Mouse (Mus musculus): ENCODE results near the gene Gm11273. TPM values are rescaled to one million over a fixed set of nuclear protein-coding genes. Genes with fewer than 3 reads are reported as not detected.
"Not testable (repeated sequence)": the region's sequence is repeated elsewhere in the genome, so short reads cannot be mapped to it uniquely, and the experiment has no call there.

Gene Gm11273
- polyA plus RNA-seq, 1 experiment from 2014 or later, result 2.5 TPM

GRCm38 (mm10) chr13:21462516-21462915 is 38.7 kb downstream of the Gm11273 start:
- H3K9me3 ChIP-seq (ENCODE audit: control insufficient read depth, low read length); H3K27me3 ChIP-seq (ENCODE audit: control insufficient read depth, insufficient read depth, low read length); H3K4me2 ChIP-seq (ENCODE audit: low read depth, severe bottlenecking); H3K36me3 ChIP-seq (ENCODE audit: control insufficient read depth, insufficient read depth, low read length); H3K4me3 ChIP-seq (ENCODE audit: low read depth, low read length); ATAC-seq (ENCODE audit: insufficient number of reproducible peaks, low FRiP score, low TSS enrichment, low read depth); H3K9ac ChIP-seq (ENCODE audit: low read length); H3K4me1 ChIP-seq (ENCODE audit: control insufficient read depth, insufficient read depth, low read length); H3K27ac ChIP-seq (replicated peaks; ENCODE audit: low read depth, low read length); DNase-seq (ENCODE audit: low spot score): not testable (repeated sequence)
- 48% methylated on average over 9 of the region's 9 CpGs for WGBS

GRCm38 (mm10) chr13:21456347-21456746 is 44.9 kb downstream of the Gm11273 start:
- no peaks in the 10 kb centered on the region for H3K9me3 ChIP-seq (ENCODE audit: control insufficient read depth, low read length)
- WGBS, result 24% methylated on average over 4 of the region's 4 CpGs
- H3K4me1 ChIP-seq (ENCODE audit: control insufficient read depth, insufficient read depth, low read length), result no peaks in the 10 kb centered on the region
- H3K27me3 ChIP-seq (ENCODE audit: control insufficient read depth, insufficient read depth, low read length), result no peaks in the 10 kb centered on the region
- no peak overlapping the region for H3K9ac ChIP-seq (ENCODE audit: low read length)
- H3K27ac ChIP-seq (replicated peaks; ENCODE audit: low read depth, low read length), result no peak overlapping the region
- DNase-seq (ENCODE audit: low spot score) (no peak), ATAC-seq (ENCODE audit: insufficient number of reproducible peaks, low FRiP score, low TSS enrichment, low read depth) (no peak)
- no peak overlapping the region for H3K4me3 ChIP-seq (ENCODE audit: low read depth, low read length)
- H3K4me2 ChIP-seq (ENCODE audit: low read depth, severe bottlenecking), result no peak overlapping the region
- no peaks in the 10 kb centered on the region for H3K36me3 ChIP-seq (ENCODE audit: control insufficient read depth, insufficient read depth, low read length)

- 92% methylated on average over 3 of the region's 3 CpGs for WGBS
Observed at GRCm38 (mm10) chr13:21454133-21454532, 47.1 kb downstream of the Gm11273 start.

GRCm38 (mm10) chr13:21453449-21453848 is 47.8 kb downstream of the Gm11273 start, which contains the start of gene Zscan26:
Zscan26 (minus strand) TSS chr13:21453730.
- Histone ChIP-seq H3K4me1 (ENCODE audit: control insufficient read depth, insufficient read depth, low read length) (no peaks in the 10 kb centered on the region), H3K9ac (ENCODE audit: low read length) (peak within 1 kb of the TSS; percentile 77), H3K36me3 (ENCODE audit: control insufficient read depth, insufficient read depth, low read length) (no peaks in the 10 kb centered on the region), H3K4me2 (ENCODE audit: low read depth, severe bottlenecking) (peak within 1 kb of the TSS; percentile 78), H3K27ac (replicated peaks; ENCODE audit: low read depth, low read length) (no peak within 1 kb of the TSS), H3K4me3 (ENCODE audit: low read depth, low read length) (peak within 1 kb of the TSS; percentile 66), H3K9me3 (ENCODE audit: control insufficient read depth, low read length) (no peaks in the 10 kb centered on the region), H3K27me3 (ENCODE audit: control insufficient read depth, insufficient read depth, low read length) (no peaks in the 10 kb centered on the region)
- peak; percentile 81 for ATAC-seq (ENCODE audit: insufficient number of reproducible peaks, low FRiP score, low TSS enrichment, low read depth)
- WGBS, result 1% methylated on average over 23 of the region's 23 CpGs
- peak; percentile 89 for DNase-seq (ENCODE audit: low spot score)

More at GRCm38 (mm10) chr13:21454133-21454532, 47.1 kb downstream of the Gm11273 start:
- H3K9me3 ChIP-seq (ENCODE audit: control insufficient read depth, low read length), result no peaks in the 10 kb centered on the region
- H3K36me3 ChIP-seq (ENCODE audit: control insufficient read depth, insufficient read depth, low read length), result no peaks in the 10 kb centered on the region
- no peak for DNase-seq (ENCODE audit: low spot score)
- H3K4me1 ChIP-seq (ENCODE audit: control insufficient read depth, insufficient read depth, low read length), result no peaks in the 10 kb centered on the region
- H3K4me2 ChIP-seq (ENCODE audit: low read depth, severe bottlenecking), result no peak overlapping the region
- H3K27ac ChIP-seq (replicated peaks; ENCODE audit: low read depth, low read length), result no peak overlapping the region
- no peak overlapping the region for H3K9ac ChIP-seq (ENCODE audit: low read length)
- no peak for ATAC-seq (ENCODE audit: insufficient number of reproducible peaks, low FRiP score, low TSS enrichment, low read depth)
- no peak overlapping the region for H3K4me3 ChIP-seq (ENCODE audit: low read depth, low read length)
- H3K27me3 ChIP-seq (ENCODE audit: control insufficient read depth, insufficient read depth, low read length), result no peaks in the 10 kb centered on the region

GRCm38 (mm10) chr13:21453042-21453441 is 48.2 kb downstream of the Gm11273 start:
- 4% methylated on average over 13 of the region's 13 CpGs for WGBS
- no peaks in the 10 kb centered on the region for H3K27me3 ChIP-seq (ENCODE audit: control insufficient read depth, insufficient read depth, low read length)
- H3K4me3 ChIP-seq (ENCODE audit: low read depth, low read length), result peak overlapping the region; percentile 66
- no peaks in the 10 kb centered on the region for H3K9me3 ChIP-seq (ENCODE audit: control insufficient read depth, low read length)
- DNase-seq (ENCODE audit: low spot score), result no peak
- ATAC-seq (ENCODE audit: insufficient number of reproducible peaks, low FRiP score, low TSS enrichment, low read depth), result no peak
- no peaks in the 10 kb centered on the region for H3K4me1 ChIP-seq (ENCODE audit: control insufficient read depth, insufficient read depth, low read length)
- no peaks in the 10 kb centered on the region for H3K36me3 ChIP-seq (ENCODE audit: control insufficient read depth, insufficient read depth, low read length)
- no peak overlapping the region for H3K27ac ChIP-seq (replicated peaks; ENCODE audit: low read depth, low read length)
- peak overlapping the region; percentile 77 for H3K9ac ChIP-seq (ENCODE audit: low read length)
- H3K4me2 ChIP-seq (ENCODE audit: low read depth, severe bottlenecking), result peak overlapping the region; percentile 78

Other genes with a start within 250 kb of the Gm11273 start
- not detected in 2 replicates for gene Gpx5, start 208.7 kb downstream of the Gm11273 start, polyA plus RNA-seq (2014; fragmentation: Nextera tagmentation; extraction: Ambion mirVana)
- gene Gpx6, start 189.3 kb downstream of the Gm11273 start, polyA plus RNA-seq (2014; fragmentation: Nextera tagmentation; extraction: Ambion mirVana), result 0.51 and 0.88 TPM in 2 replicates
- gene Olfr1367, start 154.5 kb downstream of the Gm11273 start, polyA plus RNA-seq (2014; fragmentation: Nextera tagmentation; extraction: Ambion mirVana), result not detected in 2 replicates
- 20.2 and 20.3 TPM in 2 replicates for gene Zscan12, start 138.6 kb downstream of the Gm11273 start, polyA plus RNA-seq (2014; fragmentation: Nextera tagmentation; extraction: Ambion mirVana)
- 94.2 and 97.2 TPM in 2 replicates for gene Zkscan3, start 98.7 kb downstream of the Gm11273 start, polyA plus RNA-seq (2014; fragmentation: Nextera tagmentation; extraction: Ambion mirVana)
- gene Pgbd1, start 60.4 kb downstream of the Gm11273 start, polyA plus RNA-seq (2014; fragmentation: Nextera tagmentation; extraction: Ambion mirVana), result 5.4 and 5.7 TPM in 2 replicates
- 22.0 and 25.6 TPM in 2 replicates for gene Zscan26, start 47.7 kb downstream of the Gm11273 start, polyA plus RNA-seq (2014; fragmentation: Nextera tagmentation; extraction: Ambion mirVana)
- 2.5 and 2.8 TPM in 2 replicates for gene Nkapl, start 32.9 kb downstream of the Gm11273 start, polyA plus RNA-seq (2014; fragmentation: Nextera tagmentation; extraction: Ambion mirVana)
- gene Zkscan4, start 22.5 kb downstream of the Gm11273 start, polyA plus RNA-seq (2014; fragmentation: Nextera tagmentation; extraction: Ambion mirVana), result 2.5 and 2.9 TPM in 2 replicates
- gene Gm10065, start 22.0 kb downstream of the Gm11273 start, polyA plus RNA-seq (2014; fragmentation: Nextera tagmentation; extraction: Ambion mirVana), result 0.67 TPM in 1 of 2 replicates, not detected in the other
- gene AK157302, start 6.2 kb downstream of the Gm11273 start, polyA plus RNA-seq (2014; fragmentation: Nextera tagmentation; extraction: Ambion mirVana), result 0.24 and 0.35 TPM in 2 replicates
- 9.6 and 13.1 TPM in 2 replicates for gene Zkscan8, start 29.7 kb upstream of the Gm11273 start, polyA plus RNA-seq (2014; fragmentation: Nextera tagmentation; extraction: Ambion mirVana)
- gene Olfr1366, start 41.4 kb upstream of the Gm11273 start, polyA plus RNA-seq (2014; fragmentation: Nextera tagmentation; extraction: Ambion mirVana), result 0.09 and 0.21 TPM in 2 replicates
- 0.05 TPM in 1 of 2 replicates, not detected in the other for gene Olfr1535, start 58.5 kb upstream of the Gm11273 start, polyA plus RNA-seq (2014; fragmentation: Nextera tagmentation; extraction: Ambion mirVana)
- gene Olfr1364, start 80.3 kb upstream of the Gm11273 start, polyA plus RNA-seq (2014; fragmentation: Nextera tagmentation; extraction: Ambion mirVana), result not detected in 2 replicates
- not detected in 2 replicates for gene Olfr1362, start 112.6 kb upstream of the Gm11273 start, polyA plus RNA-seq (2014; fragmentation: Nextera tagmentation; extraction: Ambion mirVana)
- gene Olfr11, start 141.1 kb upstream of the Gm11273 start, polyA plus RNA-seq (2014; fragmentation: Nextera tagmentation; extraction: Ambion mirVana), result not detected in 2 replicates
- gene Olfr1361, start 162.0 kb upstream of the Gm11273 start, polyA plus RNA-seq (2014; fragmentation: Nextera tagmentation; extraction: Ambion mirVana), result not detected in 2 replicates
- not detected in 2 replicates for gene Olfr1360, start 176.0 kb upstream of the Gm11273 start, polyA plus RNA-seq (2014; fragmentation: Nextera tagmentation; extraction: Ambion mirVana)
- not detected in 2 replicates for gene Olfr1359, start 196.7 kb upstream of the Gm11273 start, polyA plus RNA-seq (2014; fragmentation: Nextera tagmentation; extraction: Ambion mirVana)
- 2.2 and 2.9 TPM in 2 replicates for gene Hist1h2bl, start 214.7 kb upstream of the Gm11273 start, polyA plus RNA-seq (2014; fragmentation: Nextera tagmentation; extraction: Ambion mirVana)
- gene Hist1h2ai, start 215.0 kb upstream of the Gm11273 start, polyA plus RNA-seq (2014; fragmentation: Nextera tagmentation; extraction: Ambion mirVana), result 16.9 and 20.4 TPM in 2 replicates
- gene Hist1h3h, start 216.2 kb upstream of the Gm11273 start, polyA plus RNA-seq (2014; fragmentation: Nextera tagmentation; extraction: Ambion mirVana), result 13.2 and 15.5 TPM in 2 replicates
- gene Hist1h2bm, start 220.6 kb upstream of the Gm11273 start, polyA plus RNA-seq (2014; fragmentation: Nextera tagmentation; extraction: Ambion mirVana), result 7.6 and 9.2 TPM in 2 replicates
- gene Hist1h4j, start 233.6 kb upstream of the Gm11273 start, polyA plus RNA-seq (2014; fragmentation: Nextera tagmentation; extraction: Ambion mirVana), result 1.1 and 1.7 TPM in 2 replicates
- gene Hist1h4k, start 249.1 kb upstream of the Gm11273 start, polyA plus RNA-seq (2014; fragmentation: Nextera tagmentation; extraction: Ambion mirVana), result 3.4 and 7.1 TPM in 2 replicates

All from limb, embryonic 11.5 days (tissue).